Mouse (Mus musculus): ENCODE measurements around the gene Tas2r120.
"Not testable (repeated sequence)": the region's sequence is repeated elsewhere in the genome, so short reads cannot be mapped to it uniquely, and the experiment has no call there.

Gene Tas2r120

GRCm38 (mm10) chr6:132656653-132657052 is at the start of gene Tas2r120:
TSS of gene Tas2r120 (plus strand) at chr6:132656953.
- no peak for DNase-seq

GRCm38 (mm10) chr6:132649399-132649798 is 7.4 kb upstream of the Tas2r120 start:
- peak; percentile 44 for DNase-seq

- DNase-seq = no peak
Observed at GRCm38 (mm10) chr6:132651426-132651825, 5.3 kb upstream of the Tas2r120 start, which contains the start of gene A630073D07Rik. TSS of gene A630073D07Rik (minus strand) at chr6:132651526.

GRCm38 (mm10) chr6:132691596-132691995 is 34.8 kb downstream of the Tas2r120 start:
- not testable (repeated sequence) for DNase-seq

GRCm38 (mm10) chr6:132700907-132701306 is 44.2 kb downstream of the Tas2r120 start, which contains the start of gene Tas2r121:
TSS of gene Tas2r121 (minus strand) at chr6:132701007.
- DNase-seq = no peak
